Mouse (Mus musculus) cerebellum, adult 2 months (tissue): Measurements from ENCODE around the gene Mgat3.

Experiments used
- CTCF ChIP-seq: fragments of 200-500 bp; IDR thresholded peaks from 2 replicates; pipeline ENCODE4 v1.5.1; 2011; ENCODE audit warnings: low read depth, mild to moderate bottlenecking, control low read depth, low read length, moderate library complexity, borderline replicate concordance; ENCODE audit not compliant: insufficient read depth
- POLR2A ChIP-seq: fragments of 200-500 bp; IDR thresholded peaks from 2 replicates; pipeline ENCODE4 v1.6.1; 2011; ENCODE audit warnings: low read length, control low read depth, borderline replicate concordance; ENCODE audit not compliant: insufficient read depth

- TF ChIP-seq POLR2A, result no peak
- no peak for TF ChIP-seq CTCF
These were observed 40.2 kb downstream of the Mgat3 start for GRCm38 (mm10) chr15:80213688-80214087.
